In genomic region chr9:32787091-32787490, GRCm38 (mm10) we compare ENCODE assay signal across 9 mouse cellular contexts.
A peak's percentile ranks its signal among the peaks of the same experiment; 100 is the strongest.
DNase-seq lines count a peak whose midpoint lies in the region; ATAC-seq and TF ChIP-seq lines count a peak whose summit lies in the region.
"Had no signal": no experiment of that assay in that cellular context is flagged by ENCODE, and none has a peak within 500 bp of the region (broad histone marks: within the 10 kb centered on the region; RNA-seq: fewer than 3 reads in every experiment).

No protein-coding gene starts in this region.

- no peaks in the 10 kb centered on the region for H3K27me3 ChIP-seq in lung, embryonic 14.5 days (ENCODE audit: insufficient read depth, low read length)
- no peaks in the 10 kb centered on the region for H3K27me3 ChIP-seq in embryonic facial prominence, embryonic 15.5 days
- no peaks in the 10 kb centered on the region for H3K27me3 ChIP-seq in heart, embryonic 10.5 days (ENCODE audit: insufficient read depth, poor library complexity, severe bottlenecking)
- H3K27me3 ChIP-seq in myocyte (ENCODE audit: control insufficient read depth, insufficient read depth, insufficient read length) = no peaks in the 10 kb centered on the region
- H3K27me3 ChIP-seq: liver, embryonic 12.5 days had no signal

- H3K4me1 ChIP-seq in lung, embryonic 14.5 days (ENCODE audit: insufficient read depth) = peaks cover 16% of the 10 kb centered on the region; the same call in 1 of the 2 replicates
- H3K4me1 ChIP-seq in lung, adult 2 months (ENCODE audit: control insufficient read depth, insufficient read depth, low read length) = no peaks in the 10 kb centered on the region
- peaks cover 37% of the 10 kb centered on the region for H3K4me1 ChIP-seq in embryonic facial prominence, embryonic 15.5 days
- H3K4me1 ChIP-seq in heart, embryonic 10.5 days = peaks cover 40% of the 10 kb centered on the region
- H3K4me1 ChIP-seq: liver, embryonic 12.5 days had no signal

- peak; percentile 14 for DNase-seq in lung, embryonic 14.5 days
- DNase-seq in lung, adult 2 months = no peak
- DNase-seq in heart, embryonic 10.5 days (ENCODE audit: low spot score) = no peak
- no peak for DNase-seq in kidney, adult 9 months
- DNase-seq in adipocyte (ENCODE audit: low spot score) = no peak
- DNase-seq: right cerebral cortex, postnatal 14 days had no signal

- no peaks in the 10 kb centered on the region for H3K79me2 ChIP-seq in myocyte (ENCODE audit: control insufficient read depth, insufficient read depth)

- no peak overlapping the region for H3K4me2 ChIP-seq in lung, embryonic 14.5 days
- no peak overlapping the region for H3K4me2 ChIP-seq in embryonic facial prominence, embryonic 15.5 days (replicated peaks)
- H3K4me2 ChIP-seq in myocyte (ENCODE audit: low read depth) = peak overlapping the region; percentile 36
- H3K4me2 ChIP-seq: liver, embryonic 12.5 days had no signal

- no peaks in the 10 kb centered on the region for H3K9me3 ChIP-seq in lung, embryonic 14.5 days (ENCODE audit: low read depth, low read length)
- no peaks in the 10 kb centered on the region for H3K9me3 ChIP-seq in embryonic facial prominence, embryonic 15.5 days (replicated peaks)
- no peaks in the 10 kb centered on the region for H3K9me3 ChIP-seq in heart, embryonic 10.5 days
- H3K9me3 ChIP-seq: liver, embryonic 12.5 days had no signal

- no peak overlapping the region for H3ac ChIP-seq in myocyte (ENCODE audit: control insufficient read depth, insufficient read length)

- no peak overlapping the region for H3K27ac ChIP-seq in lung, embryonic 14.5 days (ENCODE audit: low read depth)
- no peak overlapping the region for H3K27ac ChIP-seq in embryonic facial prominence, embryonic 15.5 days (replicated peaks)
- H3K27ac ChIP-seq in heart, embryonic 10.5 days = 0 out of 2 replicates have a peak overlapping the region, but pooled peaks have one; percentile 24
- H3K27ac ChIP-seq: liver, embryonic 12.5 days had no signal

- 54% methylated on average over 7 of the region's 7 CpGs for WGBS in lung, embryonic 14.5 days
- WGBS in lung, adult 2 months = 55% methylated on average over 7 of the region's 7 CpGs
- WGBS in embryonic facial prominence, embryonic 15.5 days = 50% methylated on average over 7 of the region's 7 CpGs
- WGBS in heart, embryonic 10.5 days = 73% methylated on average over 7 of the region's 7 CpGs

- no peak for TF ChIP-seq POLR2A in lung, adult 2 months (IDR thresholded peaks at IDR 0.05; ENCODE audit: borderline replicate concordance, extremely low read depth, low read depth, low read length)
- no peak for TF ChIP-seq POLR2A in myocyte (IDR thresholded peaks at IDR 0.05; ENCODE audit: insufficient read length, low read depth)

- TF ChIP-seq CTCF in lung, embryonic 14.5 days (IDR thresholded peaks at IDR 0.05; ENCODE audit: low read depth) = no peak
- TF ChIP-seq CTCF in lung, adult 2 months (IDR thresholded peaks at IDR 0.05; ENCODE audit: insufficient read depth, low read length) = no peak

- H3K9ac ChIP-seq in lung, embryonic 14.5 days = no peak overlapping the region
- H3K9ac ChIP-seq in embryonic facial prominence, embryonic 15.5 days = no peak overlapping the region
- H3K9ac ChIP-seq: liver, embryonic 12.5 days had no signal

- ATAC-seq in lung, embryonic 14.5 days (ENCODE audit: insufficient read depth) = no peak
- peak; percentile 48; the same call in 1 of the 2 replicates for ATAC-seq in embryonic facial prominence, embryonic 15.5 days (ENCODE audit: insufficient number of reproducible peaks, low FRiP score, low TSS enrichment, low read depth)
- ATAC-seq: liver, embryonic 12.5 days had no signal

- no peaks in the 10 kb centered on the region for H3K36me3 ChIP-seq in lung, embryonic 14.5 days (ENCODE audit: insufficient read depth)
- no peaks in the 10 kb centered on the region for H3K36me3 ChIP-seq in embryonic facial prominence, embryonic 15.5 days
- H3K36me3 ChIP-seq in heart, embryonic 10.5 days = no peaks in the 10 kb centered on the region
- H3K36me3 ChIP-seq in myocyte (ENCODE audit: control insufficient read depth, insufficient read depth) = no peaks in the 10 kb centered on the region
- H3K36me3 ChIP-seq: liver, embryonic 12.5 days had no signal

- H3K4me3 ChIP-seq in lung, embryonic 14.5 days (ENCODE audit: low read depth, low read length) = no peak overlapping the region
- H3K4me3 ChIP-seq in lung, adult 2 months (replicated peaks; ENCODE audit: extremely low read depth, low read depth, low read length) = no peak overlapping the region
- no peak overlapping the region for H3K4me3 ChIP-seq in embryonic facial prominence, embryonic 15.5 days (replicated peaks)
- H3K4me3 ChIP-seq in heart, embryonic 10.5 days = no peak overlapping the region
- no peak overlapping the region for H3K4me3 ChIP-seq in myocyte
- H3K4me3 ChIP-seq: liver, embryonic 12.5 days had no signal

TF ChIP-seq in myocyte, 11 proteins besides CTCF, POLR2A, EP300 and RAD21:
- TF ChIP-seq POLR2AphosphoS2 (IDR thresholded peaks at IDR 0.05; ENCODE audit: insufficient read length, low read depth) = no peak
- no peak for TF ChIP-seq E2F4 (IDR thresholded peaks at IDR 0.05; ENCODE audit: insufficient read depth)
- no peak for TF ChIP-seq MAX (IDR thresholded peaks at IDR 0.05; ENCODE audit: low read depth)
- TF ChIP-seq TCF3 (IDR thresholded peaks at IDR 0.05; ENCODE audit: insufficient read length, low read depth) = no peak
- TF ChIP-seq CEBPB (IDR thresholded peaks at IDR 0.05; ENCODE audit: insufficient read depth, poor library complexity, severe bottlenecking) = no peak
- no peak for TF ChIP-seq REST (IDR thresholded peaks at IDR 0.05; ENCODE audit: insufficient read depth, insufficient read length)
- no peak for TF ChIP-seq MYOD1 (IDR thresholded peaks at IDR 0.05; ENCODE audit: control insufficient read depth in 1 of 3, insufficient read length in 2 of 3, low read depth in 2 of 3)
- no peak for TF ChIP-seq SRF (IDR thresholded peaks at IDR 0.05; ENCODE audit: control insufficient read depth, insufficient read length, low read depth)
- TF ChIP-seq USF1 (IDR thresholded peaks at IDR 0.05; ENCODE audit: low read depth) = no peak
- no peak for TF ChIP-seq TCF12 (IDR thresholded peaks at IDR 0.05; ENCODE audit: insufficient read depth, poor library complexity, severe bottlenecking)
- TF ChIP-seq MYOG (IDR thresholded peaks at IDR 0.05; ENCODE audit: control insufficient read depth in 1 of 3, insufficient read depth in 1 of 3, insufficient read length in 2 of 3, low read depth in 2 of 3) = no peak
TF ChIP-seq in myocyte: peak in this region for 0.
